Mouse (Mus musculus) embryonic fibroblast, embryonic 13.5 days (primary cell): ENCODE data around the gene Mfsd9.

ENCODE experiments used
- CTCF ChIP-seq: IDR thresholded peaks from 2 replicates; pipeline ENCODE4 v1.5.1; 2011; ENCODE audit warnings: mild to moderate bottlenecking, control low read depth, low read length, moderate library complexity, borderline replicate concordance; ENCODE audit not compliant: insufficient read depth
- POLR2A ChIP-seq: IDR thresholded peaks from 2 replicates; pipeline ENCODE4 v1.6.1; 2011; ENCODE audit warnings: low read depth, mild to moderate bottlenecking, control low read depth, low read length, moderate library complexity

DNA sequence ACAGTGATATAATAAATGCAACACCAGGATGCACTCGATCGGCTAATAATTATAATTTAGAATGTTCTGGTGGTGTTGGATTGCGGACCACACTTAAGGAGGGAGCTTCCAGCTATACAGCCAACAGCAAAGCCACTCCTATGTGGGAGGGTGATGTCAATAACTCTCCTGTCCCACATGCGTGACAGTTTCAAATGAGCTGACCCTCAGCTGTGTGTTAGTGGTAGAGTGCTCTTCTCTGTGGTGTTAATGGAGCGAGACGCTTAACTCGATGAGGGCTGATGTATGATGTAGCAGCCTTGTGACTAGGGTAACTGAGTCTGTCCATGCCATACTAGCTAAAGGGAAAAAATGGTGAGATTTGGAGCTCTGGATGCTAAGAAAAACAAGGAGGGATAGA, 7.0 kb downstream of the Mfsd9 start:
- TF ChIP-seq CTCF, result no peak
- no peak for TF ChIP-seq POLR2A
